Mouse (Mus musculus): ENCODE results near the gene Dact3. TPM values are rescaled to one million over a fixed set of nuclear protein-coding genes. Genes with fewer than 3 reads are reported as not detected.
A peak's percentile ranks its signal among the peaks of the same experiment; 100 is the strongest.

The Dact3 gene
- total RNA-seq, 2 experiments from 2014 or later = 2.4 to 3.6 TPM

GRCm38 (mm10) chr7:16853302-16853831 lies 21.8 kb upstream of the Dact3 start:
- peak in 1 of 2 experiments; percentile 31 for DNase-seq

GRCm38 (mm10) chr7:16858336-16858735 lies 16.8 kb upstream of the Dact3 start:
- DNase-seq = peak; percentile 40 to 69

GRCm38 (mm10) chr7:16859902-16860651 lies 15.0 kb upstream of the Dact3 start:
- peak; percentile 43 to 45 for DNase-seq

GRCm38 (mm10) chr7:16867488-16867887 lies 7.6 kb upstream of the Dact3 start:
- DNase-seq = no peak

GRCm38 (mm10) chr7:16869497-16869896 lies 5.6 kb upstream of the Dact3 start:
- peak; percentile 45 to 66 for DNase-seq

- no peak for DNase-seq
Measured at GRCm38 (mm10) chr7:16871600-16871999, 3.5 kb upstream of the Dact3 start.

- no peak for DNase-seq
Measured at GRCm38 (mm10) chr7:16872478-16872877, 2.6 kb upstream of the Dact3 start.

- no peak for DNase-seq
Measured at GRCm38 (mm10) chr7:16873392-16873791, 1.7 kb upstream of the Dact3 start.

GRCm38 (mm10) chr7:16874190-16874589 lies 927 bp upstream of the Dact3 start:
- peak; percentile 82 to 90 for DNase-seq

GRCm38 (mm10) chr7:16874756-16875309 lies 284 bp upstream of the Dact3 start:
- peak; percentile 99 for DNase-seq

- DNase-seq = no peak
Measured at GRCm38 (mm10) chr7:16875326-16875725, 209 bp downstream of the Dact3 start.

GRCm38 (mm10) chr7:16876006-16876405 lies 889 bp downstream of the Dact3 start:
- no peak for DNase-seq

GRCm38 (mm10) chr7:16876608-16877007 lies 1.5 kb downstream of the Dact3 start:
- DNase-seq = no peak

GRCm38 (mm10) chr7:16877717-16878116 lies 2.6 kb downstream of the Dact3 start:
- DNase-seq = no peak

- peak in 1 of 2 experiments; percentile 37 for DNase-seq
Measured at GRCm38 (mm10) chr7:16879796-16880547, 4.9 kb downstream of the Dact3 start.

GRCm38 (mm10) chr7:16880615-16881014 lies 5.5 kb downstream of the Dact3 start:
- no peak for DNase-seq

GRCm38 (mm10) chr7:16883162-16883561 lies 8.0 kb downstream of the Dact3 start:
- no peak for DNase-seq

GRCm38 (mm10) chr7:16884334-16884733 lies 9.2 kb downstream of the Dact3 start:
- no peak for DNase-seq

- DNase-seq = peak in 1 of 2 experiments; percentile 21
Measured at GRCm38 (mm10) chr7:16885271-16885776, 10.2 kb downstream of the Dact3 start.

- no peak for DNase-seq
Measured at GRCm38 (mm10) chr7:16885905-16886304, 10.8 kb downstream of the Dact3 start.

- no peak for DNase-seq
Measured at GRCm38 (mm10) chr7:16890536-16890935, 15.4 kb downstream of the Dact3 start.

- DNase-seq = peak; percentile 47 to 69
Measured at GRCm38 (mm10) chr7:16890944-16891343, 15.8 kb downstream of the Dact3 start.
